Mouse (Mus musculus): Measurements from ENCODE around the gene Tmem230. TPM values are rescaled to one million over a fixed set of nuclear protein-coding genes. Genes with fewer than 3 reads are reported as not detected.
A peak's percentile ranks its signal among the peaks of the same experiment; 100 is the strongest.
"Not testable (repeated sequence)": the region's sequence is repeated elsewhere in the genome, so short reads cannot be mapped to it uniquely, and the experiment has no call there.

Gene Tmem230
- polyA plus RNA-seq (2016; fragmentation: Nextera tagmentation; extraction: Ambion mirVana) = 54.7 and 57.2 TPM in 2 replicates

DNA sequence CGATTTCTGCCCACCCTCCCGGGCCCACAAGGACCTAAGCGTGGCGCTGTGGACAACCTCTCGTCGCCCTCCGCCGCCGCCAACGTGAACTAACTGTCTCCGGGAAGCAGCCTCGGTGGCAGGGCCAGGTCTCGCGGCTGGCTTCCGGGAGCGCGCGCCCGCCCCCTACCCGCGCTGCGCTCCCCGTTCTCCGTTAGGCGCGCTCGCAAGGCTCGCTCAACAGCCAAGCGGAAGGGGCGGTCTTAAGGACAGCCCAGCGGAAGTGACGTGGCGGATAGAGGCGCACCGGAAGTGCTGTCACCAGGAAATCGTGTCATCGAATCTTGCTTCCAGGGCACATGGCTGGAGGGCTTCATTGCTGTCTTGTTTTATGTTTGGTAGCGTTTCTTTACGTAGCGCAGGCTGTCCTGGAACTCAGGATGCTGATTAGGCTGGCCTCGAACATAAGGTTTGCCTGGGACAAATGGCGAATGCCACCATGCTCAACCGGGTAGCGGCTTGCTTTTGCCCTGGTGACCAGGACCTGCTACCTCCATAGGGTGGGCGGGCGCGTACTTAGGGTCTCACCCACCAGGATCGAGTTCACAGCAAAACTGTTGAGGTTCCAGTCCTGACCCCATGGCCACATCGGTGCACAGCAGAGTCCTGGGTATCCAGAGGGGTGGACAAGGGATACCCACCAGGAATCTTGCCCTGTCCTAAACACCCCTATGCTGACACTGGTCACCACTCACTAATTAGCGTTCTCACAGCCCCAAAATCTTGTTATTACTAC is at the start of gene Tmem230:
Tmem230 (minus strand) TSS at position 269 of the 775 bp plus-strand sequence.
- peaks cover 12% of the 10 kb centered on the region; the same call in 1 of the 2 replicates for H3K36me3 ChIP-seq
- H3K9ac ChIP-seq (replicated peaks) = peak within 1 kb of the TSS; percentile 71
- H3K4me3 ChIP-seq = peak within 1 kb of the TSS; percentile 64
- ATAC-seq (ENCODE audit: low FRiP score, low read depth) = peak; percentile 95
- no peaks in the 10 kb centered on the region for H3K9me3 ChIP-seq
- peak within 1 kb of the TSS; percentile 80 for H3K4me2 ChIP-seq (replicated peaks)
- WGBS = 6% methylated on average over 50 of the region's 50 CpGs
- H3K27me3 ChIP-seq = no peaks in the 10 kb centered on the region
- H3K27ac ChIP-seq (replicated peaks) = peak within 1 kb of the TSS; percentile 75
- peaks cover 36% of the 10 kb centered on the region for H3K4me1 ChIP-seq

DNA sequence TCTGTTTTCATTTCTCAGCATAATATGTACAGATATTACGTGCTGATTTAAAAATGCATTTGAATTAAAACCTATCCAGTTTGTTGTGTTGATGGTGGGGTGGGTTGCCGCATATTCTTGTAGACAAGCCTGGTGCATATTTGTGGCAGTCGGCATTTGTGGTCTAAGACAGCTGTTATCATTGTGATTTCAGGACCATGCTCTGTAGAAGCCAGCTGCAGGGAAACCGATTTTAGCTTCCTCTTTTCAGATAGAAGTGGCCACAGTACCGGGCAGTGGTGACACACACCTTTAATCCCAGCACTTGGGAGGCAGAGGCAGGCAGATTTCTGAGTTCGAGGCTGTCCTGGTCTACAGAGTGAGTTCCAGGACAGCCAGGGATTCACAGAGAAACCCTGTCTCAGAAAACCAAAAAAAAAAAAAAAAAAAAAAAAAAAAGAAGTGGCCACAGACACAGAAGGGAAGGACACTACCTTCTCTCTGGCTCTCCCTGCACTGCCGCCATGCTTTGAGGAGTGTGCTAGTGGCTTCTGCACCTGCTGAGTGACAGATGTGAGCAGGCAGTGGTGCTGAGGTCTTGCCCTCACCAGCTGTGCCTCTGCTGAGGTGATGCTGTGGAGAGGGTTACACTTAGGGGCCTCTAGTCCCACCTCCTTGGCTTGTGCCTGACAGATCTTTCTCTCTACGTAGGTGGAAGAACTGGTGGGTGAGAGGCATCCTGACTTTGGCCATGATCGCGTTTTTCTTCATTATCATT is 46.3 kb upstream of the Tmem230 start:
- no peak overlapping the region for H3K4me2 ChIP-seq (replicated peaks)

DNA sequence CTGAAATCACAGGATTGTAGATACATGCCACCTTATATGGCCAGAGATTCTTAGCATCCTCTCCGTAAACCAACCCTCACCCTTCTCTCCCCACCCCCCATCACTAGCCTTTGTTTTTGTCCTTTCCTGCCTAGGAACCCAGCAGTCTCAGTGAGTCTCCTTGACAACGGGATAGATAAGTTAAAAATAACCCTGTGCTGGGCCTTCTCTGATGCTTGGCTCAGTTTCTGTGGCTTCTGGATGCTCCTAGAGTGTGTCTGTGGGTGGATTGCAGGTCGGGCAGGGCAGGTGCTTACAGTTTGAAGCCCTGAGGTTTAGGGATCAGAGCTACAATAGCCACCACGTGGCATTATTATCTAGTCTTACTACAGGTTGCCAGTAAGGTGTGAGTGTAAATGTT is 44.5 kb upstream of the Tmem230 start:
- Histone ChIP-seq H3K4me3 (no peak overlapping the region), H3K9me3 (no peaks in the 10 kb centered on the region; the same call in 1 of the 2 replicates), H3K4me2 (replicated peaks) (no peak overlapping the region), H3K27me3 (no peaks in the 10 kb centered on the region), H3K9ac (replicated peaks) (no peak overlapping the region), H3K4me1 (peaks cover 16% of the 10 kb centered on the region), H3K36me3 (peaks cover 37% of the 10 kb centered on the region), H3K27ac (replicated peaks) (no peak overlapping the region)
- 25% methylated on average over 4 of the region's 4 CpGs for WGBS
- no peak for ATAC-seq (ENCODE audit: low FRiP score, low read depth)

More for the DNA sequence above, 46.3 kb upstream of the Tmem230 start:
- ATAC-seq (ENCODE audit: low FRiP score, low read depth) = no peak
- H3K9ac ChIP-seq (replicated peaks) = no peak overlapping the region
- H3K9me3 ChIP-seq = no peaks in the 10 kb centered on the region
- no peak overlapping the region for H3K27ac ChIP-seq (replicated peaks)
- 95% methylated on average over 10 of the region's 10 CpGs for WGBS
- peaks cover 16% of the 10 kb centered on the region for H3K4me1 ChIP-seq
- H3K4me3 ChIP-seq = no peak overlapping the region
- peaks cover 55% of the 10 kb centered on the region for H3K36me3 ChIP-seq
- H3K27me3 ChIP-seq = no peaks in the 10 kb centered on the region

DNA sequence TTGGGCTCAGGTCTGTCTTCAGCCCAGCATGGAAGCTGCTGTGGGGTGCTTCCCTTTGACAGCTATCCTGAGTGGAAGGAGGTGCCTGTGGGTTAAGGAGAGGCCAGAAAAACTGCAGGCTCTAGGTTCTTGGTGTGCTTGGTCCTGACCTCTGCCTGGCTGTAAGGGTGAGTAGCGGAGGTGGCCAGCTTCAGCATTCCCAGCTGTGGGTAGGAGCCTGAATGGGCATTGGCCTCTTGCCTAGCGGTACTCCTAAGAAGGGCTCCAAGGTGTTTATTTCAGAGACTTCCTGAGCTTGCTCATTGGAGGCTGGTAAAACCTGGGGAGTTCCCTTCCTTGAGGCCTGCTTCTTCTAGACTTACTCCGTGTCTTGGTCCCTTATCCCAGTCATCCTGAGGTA is 43.7 kb upstream of the Tmem230 start:
- Histone ChIP-seq H3K9me3 (peaks cover 3% of the 10 kb centered on the region; the same call in 1 of the 2 replicates), H3K4me1 (peaks cover 16% of the 10 kb centered on the region), H3K4me2 (replicated peaks) (no peak overlapping the region), H3K9ac (replicated peaks) (no peak overlapping the region), H3K36me3 (peaks cover 32% of the 10 kb centered on the region), H3K4me3 (no peak overlapping the region), H3K27me3 (no peaks in the 10 kb centered on the region), H3K27ac (replicated peaks) (no peak overlapping the region)
- ATAC-seq (ENCODE audit: low FRiP score, low read depth) = no peak
- 68% methylated on average over 3 of the region's 3 CpGs for WGBS

DNA sequence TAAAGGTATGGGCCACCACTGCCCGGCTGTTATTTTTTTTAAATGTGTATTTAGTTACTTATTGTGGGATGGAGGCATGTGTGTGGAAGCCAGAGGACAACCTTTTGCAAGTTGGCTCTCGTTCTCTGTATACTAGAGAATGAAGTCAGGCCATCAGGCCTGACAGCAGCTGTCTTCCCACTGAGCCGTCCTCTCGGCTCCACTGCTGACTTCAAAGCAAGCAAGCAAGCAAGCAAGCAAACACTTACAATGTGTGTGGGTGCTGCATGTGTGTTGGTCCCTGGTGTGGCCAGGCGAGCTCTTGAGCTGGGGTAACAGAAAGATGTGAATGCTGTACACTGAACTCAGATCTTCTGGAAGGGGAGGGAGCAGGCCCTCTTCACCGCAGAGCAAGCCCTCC is 43.2 kb upstream of the Tmem230 start:
- Histone ChIP-seq H3K27me3 (no peaks in the 10 kb centered on the region), H3K9ac (replicated peaks) (no peak overlapping the region), H3K4me2 (replicated peaks) (no peak overlapping the region), H3K4me3 (no peak overlapping the region), H3K9me3 (peaks cover 3% of the 10 kb centered on the region; the same call in 1 of the 2 replicates), H3K27ac (replicated peaks) (no peak overlapping the region), H3K36me3 (peaks cover 28% of the 10 kb centered on the region), H3K4me1 (peaks cover 16% of the 10 kb centered on the region)
- 70% methylated on average over 6 of the region's 6 CpGs for WGBS
- ATAC-seq (ENCODE audit: low FRiP score, low read depth) = no peak

DNA sequence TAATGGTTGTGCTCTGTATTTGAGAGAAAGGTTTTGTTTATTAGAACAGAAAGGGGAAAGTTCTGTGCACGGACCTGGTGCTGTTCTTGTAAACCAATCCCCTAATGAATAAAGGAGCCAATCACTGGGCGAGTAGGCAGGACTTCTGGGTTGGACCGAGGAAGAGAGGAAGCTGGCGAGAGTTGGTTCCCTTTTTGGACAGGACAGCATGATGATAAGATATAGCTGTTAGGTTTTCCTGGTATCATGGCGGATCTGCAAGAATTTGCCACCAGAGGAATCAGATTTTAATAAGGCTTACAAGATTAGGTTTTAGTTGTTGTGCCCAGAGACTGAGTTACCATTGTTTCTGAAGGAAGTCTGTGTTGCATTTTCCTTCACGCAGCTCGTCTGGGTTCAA is 41.6 kb upstream of the Tmem230 start:
- H3K36me3 ChIP-seq = peaks cover 12% of the 10 kb centered on the region
- H3K9me3 ChIP-seq; H3K4me3 ChIP-seq; H3K4me2 ChIP-seq (replicated peaks); H3K27ac ChIP-seq (replicated peaks); H3K9ac ChIP-seq (replicated peaks); ATAC-seq (ENCODE audit: low FRiP score, low read depth): not testable (repeated sequence)
- WGBS = 84% methylated on average over 5 of the region's 7 CpGs
- H3K27me3 ChIP-seq = peaks cover 13% of the 10 kb centered on the region; the same call in 1 of the 2 replicates
- peaks cover 22% of the 10 kb centered on the region for H3K4me1 ChIP-seq

DNA sequence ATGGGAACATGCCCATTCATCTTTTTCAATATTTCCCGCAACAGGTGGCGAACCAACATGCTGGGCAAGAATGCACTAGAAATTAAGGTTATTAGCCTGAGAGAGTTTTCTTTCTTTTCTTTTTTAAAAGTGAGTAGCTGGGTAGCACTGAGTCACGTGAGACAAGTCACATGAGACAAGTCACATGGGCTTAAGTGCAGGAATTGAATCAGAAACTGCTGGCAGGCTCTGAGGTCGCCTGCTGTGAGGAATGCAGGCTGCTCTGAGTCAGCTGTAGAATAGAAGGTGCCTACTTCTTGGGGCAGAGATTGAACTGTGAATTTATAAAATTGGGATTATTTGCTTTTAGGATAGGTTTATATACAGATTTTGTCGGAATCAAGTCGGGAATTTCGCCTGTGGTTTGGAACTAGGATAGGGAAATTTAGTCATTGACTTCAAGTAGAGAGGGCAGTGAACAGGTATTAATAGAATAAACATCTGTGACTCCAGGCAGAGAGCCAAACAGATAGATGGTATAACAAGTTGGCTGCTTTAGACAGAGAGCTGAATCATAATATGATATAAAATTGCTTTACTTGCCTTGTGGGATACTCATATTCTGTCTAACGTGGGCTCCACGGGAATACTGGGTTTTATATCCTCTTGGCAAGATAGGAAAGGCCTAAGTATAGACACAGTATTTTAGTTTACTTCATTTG is 38.9 kb upstream of the Tmem230 start:
- no peak overlapping the region for H3K4me2 ChIP-seq (replicated peaks)
- ATAC-seq (ENCODE audit: low FRiP score, low read depth) = no peak
- H3K4me1 ChIP-seq = peaks cover 41% of the 10 kb centered on the region
- WGBS = 90% methylated on average over 9 of the region's 9 CpGs
- H3K9ac ChIP-seq (replicated peaks) = no peak overlapping the region
- no peak overlapping the region for H3K27ac ChIP-seq (replicated peaks)
- peaks cover 16% of the 10 kb centered on the region; the same call in 1 of the 2 replicates for H3K27me3 ChIP-seq
- H3K36me3 ChIP-seq = no peaks in the 10 kb centered on the region
- peaks cover 3% of the 10 kb centered on the region; the same call in 1 of the 2 replicates for H3K9me3 ChIP-seq
- no peak overlapping the region for H3K4me3 ChIP-seq

DNA sequence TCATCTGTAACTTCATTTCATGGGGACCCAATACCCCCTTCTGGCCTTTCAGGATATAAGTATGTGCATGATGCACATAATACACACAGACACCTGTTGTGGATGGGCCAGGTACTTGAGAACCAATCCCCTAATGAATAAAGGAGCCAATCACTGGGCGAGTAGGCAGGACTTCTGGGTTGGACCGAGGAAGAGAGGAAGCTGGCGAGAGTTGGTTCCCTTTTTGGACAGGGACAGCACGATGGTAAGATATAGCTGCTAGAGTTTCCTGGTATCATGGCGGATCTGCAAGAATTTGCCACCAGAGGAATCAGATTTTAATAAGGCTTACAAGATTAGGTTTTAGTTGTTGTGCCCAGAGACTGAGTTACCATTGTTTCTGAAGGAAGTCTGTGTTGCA is 38.1 kb upstream of the Tmem230 start:
- peaks cover 17% of the 10 kb centered on the region; the same call in 1 of the 2 replicates for H3K27me3 ChIP-seq
- not testable (repeated sequence) for H3K4me3 ChIP-seq; ATAC-seq (ENCODE audit: low FRiP score, low read depth); H3K27ac ChIP-seq (replicated peaks); H3K36me3 ChIP-seq; H3K4me2 ChIP-seq (replicated peaks); H3K9ac ChIP-seq (replicated peaks); H3K9me3 ChIP-seq
- peaks cover 35% of the 10 kb centered on the region for H3K4me1 ChIP-seq
- WGBS = 92% methylated on average over 5 of the region's 5 CpGs

DNA sequence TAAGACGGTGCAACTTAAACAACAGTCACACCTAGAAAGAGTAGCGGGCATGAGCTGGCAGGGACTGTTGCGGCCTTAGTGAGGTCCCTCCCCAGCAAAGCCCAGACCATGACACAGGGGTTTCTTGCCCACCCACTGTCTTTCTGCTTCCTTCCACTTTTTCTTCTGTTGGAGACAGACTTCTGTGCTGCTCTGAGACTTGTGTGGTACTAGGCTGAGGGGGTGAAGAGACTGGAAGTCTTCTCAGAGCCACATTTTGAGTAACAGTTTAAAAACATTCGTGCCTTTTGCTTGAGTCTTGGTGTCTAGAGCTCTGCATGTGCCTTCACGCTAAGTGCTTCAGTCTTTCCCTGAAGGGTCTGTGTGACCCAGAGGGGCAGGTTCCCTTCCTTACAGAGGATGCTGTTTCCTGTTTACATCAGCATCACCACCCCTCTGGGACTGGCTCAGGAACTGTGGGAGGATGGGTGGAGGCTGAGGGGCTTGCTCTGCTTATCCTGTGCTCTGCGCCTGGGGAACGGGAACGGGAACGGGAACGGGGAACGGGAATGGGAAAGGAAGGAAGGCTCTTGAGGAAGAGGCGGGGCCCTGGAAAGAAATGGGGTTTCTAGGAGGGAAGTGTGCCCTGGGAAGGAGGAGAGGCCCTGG is 37.0 kb upstream of the Tmem230 start:
- Histone ChIP-seq H3K9me3 (peaks cover 3% of the 10 kb centered on the region; the same call in 1 of the 2 replicates), H3K36me3 (no peaks in the 10 kb centered on the region), H3K9ac (replicated peaks) (no peak overlapping the region), H3K4me1 (peaks cover 37% of the 10 kb centered on the region), H3K27me3 (peaks cover 20% of the 10 kb centered on the region; the same call in 1 of the 2 replicates), H3K4me2 (replicated peaks) (no peak overlapping the region), H3K4me3 (no peak overlapping the region), H3K27ac (replicated peaks) (no peak overlapping the region; the same call in 1 of the 2 replicates)
- 90% methylated on average over 12 of the region's 12 CpGs for WGBS
- no peak for ATAC-seq (ENCODE audit: low FRiP score, low read depth)

DNA sequence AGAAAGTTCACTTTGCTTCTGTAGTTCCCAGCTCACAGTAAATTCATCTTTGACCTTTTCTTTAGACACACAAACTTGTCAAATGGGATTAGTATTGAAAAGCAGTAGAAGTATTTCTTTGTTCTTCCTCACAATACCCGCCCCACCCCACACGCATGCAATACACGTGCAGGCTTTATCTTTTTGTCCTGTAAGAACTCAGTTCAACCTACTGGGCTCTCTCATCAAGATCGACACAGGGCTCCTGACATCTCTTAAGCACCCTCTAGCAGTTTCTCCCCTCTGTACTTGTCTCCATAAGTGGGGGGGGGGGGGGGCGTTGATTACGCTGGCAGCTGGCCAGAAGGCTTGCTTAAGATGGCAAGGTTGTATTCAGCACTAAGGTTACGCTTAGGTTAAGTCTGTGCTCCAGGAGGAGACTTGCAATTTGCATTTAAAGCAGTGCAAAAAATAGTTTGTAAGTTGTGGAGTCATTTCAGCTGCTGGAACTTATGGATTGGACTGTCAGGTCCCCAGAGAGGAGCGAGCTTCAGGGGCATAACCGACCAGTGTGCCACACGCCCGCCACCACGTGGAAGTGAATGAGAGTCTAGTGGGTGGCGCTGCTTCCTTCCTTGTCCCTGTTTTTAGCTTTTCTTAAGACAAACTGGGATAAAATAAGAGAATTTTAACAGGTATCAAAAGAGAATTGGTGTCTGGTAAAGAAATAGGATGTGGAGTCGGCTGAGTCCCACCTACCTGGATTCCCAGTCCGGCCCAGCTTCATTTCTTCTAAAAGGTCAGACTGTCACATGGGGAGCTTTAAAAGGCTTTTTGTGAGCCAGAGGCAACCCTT is 35.8 kb upstream of the Tmem230 start:
- Histone ChIP-seq H3K9me3 (peaks cover 3% of the 10 kb centered on the region; the same call in 1 of the 2 replicates), H3K36me3 (no peaks in the 10 kb centered on the region), H3K4me3 (no peak overlapping the region), H3K4me2 (replicated peaks) (peak overlapping the region; percentile 22; the same call in 1 of the 2 replicates), H3K9ac (replicated peaks) (no peak overlapping the region), H3K4me1 (peaks cover 41% of the 10 kb centered on the region), H3K27me3 (peaks cover 20% of the 10 kb centered on the region; the same call in 1 of the 2 replicates), H3K27ac (replicated peaks) (peak overlapping the region; percentile 64; the same call in 1 of the 2 replicates)
- 46% methylated on average over 15 of the region's 15 CpGs for WGBS
- ATAC-seq (ENCODE audit: low FRiP score, low read depth) = peak; percentile 61

All from midbrain, embryonic 12.5 days (tissue).